Mouse (Mus musculus): ENCODE data around the gene Smco3.

GRCm38 (mm10) chr6:136828681-136829080 is 6.6 kb downstream of the Smco3 start:
- TF ChIP-seq TAL1 (IDR thresholded peaks at IDR 0.05; ENCODE audit: low read length) (no peak), GATA1 (IDR thresholded peaks at IDR 0.05; ENCODE audit: low read length) (no peak)

Measured in erythroblast, embryonic 14.5 days (primary cell).